Mouse (Mus musculus) monocyte, adult 5-6 weeks (primary cell): Measurements from ENCODE around the gene Asic1. TPM values are rescaled to one million over a fixed set of nuclear protein-coding genes. Genes with fewer than 3 reads are reported as not detected.
"Not testable (repeated sequence)": the region's sequence is repeated elsewhere in the genome, so short reads cannot be mapped to it uniquely, and the experiment has no call there.

Experiments used
- ATAC-seq: fragments of 153-309, 156-312 bp; replicated peaks from 2 replicates; pipeline ENCODE4 v1.8.0; 2017; ENCODE audit warnings: mild to moderate bottlenecking; ENCODE audit not compliant: low TSS enrichment, insufficient number of reproducible peaks, severe bottlenecking, poor library complexity, low FRiP score
- total RNA-seq: library from RNA; stranded (forward); fragments of 200-1000, 200-491, 200-594 nt; gene quantifications from 3 replicates; pipeline ENCODE4 v1.2.3, GENCODE M21; 2017

The Asic1 gene
- total RNA-seq, 1 experiment from 2014 or later = not detected

DNA sequence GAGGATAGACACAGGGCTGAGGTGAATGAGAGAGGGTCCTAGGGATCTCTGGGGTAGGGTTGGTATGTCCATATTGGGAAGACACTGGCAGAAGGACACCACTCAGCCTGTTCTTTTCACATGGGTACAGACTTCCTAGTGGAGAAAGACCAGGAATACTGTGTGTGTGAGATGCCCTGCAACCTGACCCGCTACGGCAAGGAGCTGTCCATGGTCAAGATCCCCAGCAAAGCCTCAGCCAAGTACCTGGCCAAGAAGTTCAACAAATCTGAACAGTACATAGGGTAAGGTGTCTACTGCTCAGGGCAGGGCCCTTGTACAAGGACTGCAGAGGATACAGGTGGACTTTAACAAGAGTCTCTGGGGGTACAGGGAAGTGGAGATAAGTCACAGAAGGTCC is 27.1 kb downstream of the Asic1 start:
- no peak for ATAC-seq

DNA sequence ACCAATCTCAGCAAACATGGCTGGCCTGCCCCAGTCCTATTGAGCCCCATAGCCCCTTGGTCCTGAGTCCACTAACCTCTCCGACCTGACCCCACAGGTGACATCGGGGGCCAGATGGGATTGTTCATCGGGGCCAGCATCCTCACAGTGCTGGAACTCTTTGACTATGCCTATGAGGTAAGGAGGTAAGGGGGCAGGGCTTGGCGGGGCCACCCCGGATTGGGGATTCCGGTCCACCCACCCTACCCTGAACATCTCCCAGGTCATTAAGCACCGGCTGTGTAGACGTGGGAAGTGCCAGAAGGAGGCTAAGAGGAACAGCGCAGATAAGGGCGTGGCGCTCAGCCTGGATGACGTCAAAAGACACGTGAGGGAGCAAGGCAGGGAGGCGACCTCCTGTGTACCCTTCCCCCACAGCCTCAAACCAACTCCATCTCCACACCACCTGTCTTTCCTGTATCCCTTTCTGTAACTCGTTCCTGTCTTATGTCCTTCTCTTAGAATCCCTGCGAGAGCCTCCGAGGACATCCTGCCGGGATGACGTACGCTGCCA is 28.4 kb downstream of the Asic1 start:
- ATAC-seq = 0 out of 2 replicates have a peak, but pooled peaks have one; percentile 32

DNA sequence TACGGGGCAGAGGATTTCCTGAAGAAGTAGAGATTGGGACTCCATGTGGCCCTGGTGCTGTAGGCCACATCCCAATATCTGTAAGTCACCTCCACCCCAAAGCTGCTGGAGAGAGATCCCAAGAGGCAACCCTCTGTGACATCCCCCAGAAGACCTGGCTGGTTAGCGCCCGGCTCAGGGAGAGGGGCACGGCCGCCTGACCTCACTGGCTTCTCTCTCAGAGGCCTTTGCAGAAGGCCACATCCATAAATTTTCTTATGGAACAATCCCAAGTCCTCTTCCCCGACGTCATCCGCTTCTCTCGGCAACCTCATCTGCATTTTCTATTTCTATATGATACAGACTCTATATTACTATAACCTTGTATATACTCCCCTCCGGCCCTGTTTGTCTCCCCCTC is 29.5 kb downstream of the Asic1 start:
- no peak for ATAC-seq

DNA sequence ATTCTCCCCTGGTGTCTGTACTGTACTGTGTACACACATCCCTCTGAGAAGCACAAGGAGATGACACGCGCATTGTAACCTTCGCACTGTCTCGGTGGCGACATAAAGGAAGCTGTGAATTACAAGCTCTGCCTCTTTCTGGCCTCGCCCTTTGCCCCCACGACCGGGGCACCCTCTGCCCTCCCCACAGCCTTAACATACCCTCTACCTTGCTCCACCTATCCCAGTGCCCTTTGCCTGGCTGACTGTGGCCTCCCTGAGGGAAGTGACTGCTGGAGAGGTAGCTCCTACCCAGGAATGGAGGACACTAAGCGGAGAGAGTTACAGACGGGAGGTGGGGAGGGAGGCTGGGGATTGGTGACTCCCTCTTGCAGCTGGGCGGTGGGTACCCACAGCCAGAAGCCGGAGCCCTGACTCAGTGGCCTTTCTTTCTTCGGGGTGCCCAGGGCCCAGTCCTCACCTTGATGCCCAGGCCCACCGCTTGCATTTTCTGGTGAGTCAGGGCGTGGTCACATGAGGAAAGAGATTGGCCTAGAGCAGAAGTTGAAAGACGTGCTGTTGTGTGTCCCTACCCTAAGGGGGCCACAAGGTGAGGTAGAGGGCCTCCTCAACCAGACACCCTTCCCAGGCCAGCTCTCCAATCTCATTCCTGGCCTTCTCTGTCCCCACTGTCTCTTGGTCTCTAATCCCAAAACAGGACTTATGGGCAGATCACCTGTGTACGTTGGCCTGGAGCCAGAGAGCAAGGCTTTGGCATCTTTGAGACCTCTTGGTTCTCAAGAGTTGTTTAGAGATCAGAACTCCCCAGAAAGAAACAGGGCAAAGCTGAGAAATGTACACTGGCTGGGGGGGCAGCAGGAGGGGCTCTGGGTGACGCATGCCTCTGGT is 30.3 kb downstream of the Asic1 start:
- ATAC-seq = no peak

DNA sequence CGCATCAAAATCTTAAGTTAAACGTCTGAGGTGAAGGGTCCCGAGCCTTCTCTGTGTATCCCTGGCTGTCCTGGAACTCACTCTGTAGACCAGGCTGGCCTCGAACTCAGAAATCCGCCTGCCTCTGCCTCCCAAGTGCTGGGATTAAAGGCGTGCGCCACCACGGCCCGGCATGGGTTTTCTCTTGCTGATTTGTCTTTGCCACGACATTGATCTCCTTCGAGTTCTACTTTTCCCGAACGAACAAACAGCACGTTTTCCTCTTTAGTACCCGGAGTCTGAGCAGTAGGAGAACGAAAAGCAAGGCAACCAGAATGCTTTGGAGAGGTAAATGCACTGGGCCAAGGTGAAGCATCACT is 31.5 kb downstream of the Asic1 start:
- ATAC-seq = not testable (repeated sequence)

DNA sequence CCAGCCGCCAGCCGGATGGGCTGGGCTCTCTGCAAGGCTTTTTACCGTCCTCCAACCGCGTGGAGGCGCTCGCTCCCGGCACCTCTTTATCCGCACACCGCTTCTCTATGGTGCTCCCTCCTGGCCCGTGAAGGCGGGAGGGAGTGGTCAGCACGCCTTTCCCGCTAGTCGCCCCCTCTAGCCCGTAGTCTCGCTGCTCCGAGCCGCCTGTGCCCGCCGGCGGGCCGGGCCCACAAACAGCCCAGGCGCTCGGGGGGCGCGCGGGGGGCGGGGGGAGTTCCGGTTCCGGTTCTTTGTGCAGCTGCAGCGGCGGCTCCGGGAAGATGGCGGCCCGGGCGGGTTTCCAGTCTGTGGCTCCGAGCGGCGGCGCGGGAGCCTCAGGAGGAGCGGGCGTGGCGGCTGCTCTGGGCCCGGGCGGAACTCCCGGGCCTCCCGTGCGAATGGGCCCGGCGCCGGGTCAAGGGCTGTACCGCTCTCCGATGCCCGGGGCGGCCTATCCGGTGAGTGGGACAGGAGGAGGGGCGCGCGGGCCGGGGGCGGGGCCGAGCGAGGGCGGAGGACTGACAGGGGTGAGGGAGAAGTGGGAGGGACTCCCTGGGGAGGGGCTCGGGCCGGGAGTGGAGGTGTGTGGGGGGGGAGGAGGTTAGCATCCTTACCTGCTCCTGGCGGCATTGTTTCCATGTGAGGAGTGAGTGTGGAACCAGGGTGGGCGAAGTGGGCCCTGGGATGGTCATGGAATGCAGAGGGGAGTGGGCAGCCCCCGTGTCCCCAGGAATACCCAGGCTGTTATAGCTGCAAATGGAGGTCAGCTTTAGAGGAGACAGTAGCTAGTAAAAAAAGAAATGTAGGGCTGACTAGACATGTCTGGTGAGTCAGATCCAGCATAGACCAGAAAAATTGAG is 32.1 kb downstream of the Asic1 start, which contains the start of gene Smarcd1:
Gene Smarcd1 (plus strand): TSS at position 131 of the 902 bp plus-strand sequence.
- peak; percentile 82 for ATAC-seq

DNA sequence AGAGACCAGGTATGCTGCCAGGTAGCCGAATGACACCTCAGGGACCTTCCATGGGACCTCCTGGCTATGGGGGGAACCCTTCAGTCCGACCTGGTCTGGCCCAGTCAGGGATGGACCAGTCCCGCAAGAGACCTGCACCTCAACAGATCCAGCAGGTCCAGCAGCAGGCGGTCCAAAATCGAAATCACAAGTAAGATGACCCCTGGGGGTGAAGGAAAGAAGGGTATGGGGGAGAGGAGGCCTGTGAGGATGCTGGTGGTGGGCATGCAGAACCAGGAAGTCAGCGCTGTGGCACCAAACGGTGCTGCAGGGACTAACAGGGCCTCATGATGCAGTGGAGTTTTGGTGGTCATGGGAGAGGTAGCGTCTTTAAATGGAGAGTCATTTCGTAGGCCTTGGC is 32.9 kb downstream of the Asic1 start:
- ATAC-seq = no peak

DNA sequence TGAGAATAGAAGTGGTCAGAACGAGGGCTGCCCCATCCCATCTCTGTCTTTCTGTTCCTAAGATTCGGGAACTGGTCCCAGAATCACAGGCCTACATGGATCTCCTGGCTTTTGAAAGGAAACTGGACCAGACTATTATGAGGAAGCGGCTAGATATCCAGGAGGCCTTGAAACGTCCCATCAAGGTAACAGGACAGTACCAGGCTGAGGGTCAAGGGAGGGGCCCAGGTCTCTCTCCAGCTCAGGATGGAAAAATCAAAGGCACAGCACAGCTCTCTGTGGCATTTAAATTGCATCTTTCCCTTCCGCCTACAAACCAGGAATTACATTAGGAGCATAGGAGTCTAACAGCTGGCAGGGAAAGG is 33.5 kb downstream of the Asic1 start:
- no peak for ATAC-seq

DNA sequence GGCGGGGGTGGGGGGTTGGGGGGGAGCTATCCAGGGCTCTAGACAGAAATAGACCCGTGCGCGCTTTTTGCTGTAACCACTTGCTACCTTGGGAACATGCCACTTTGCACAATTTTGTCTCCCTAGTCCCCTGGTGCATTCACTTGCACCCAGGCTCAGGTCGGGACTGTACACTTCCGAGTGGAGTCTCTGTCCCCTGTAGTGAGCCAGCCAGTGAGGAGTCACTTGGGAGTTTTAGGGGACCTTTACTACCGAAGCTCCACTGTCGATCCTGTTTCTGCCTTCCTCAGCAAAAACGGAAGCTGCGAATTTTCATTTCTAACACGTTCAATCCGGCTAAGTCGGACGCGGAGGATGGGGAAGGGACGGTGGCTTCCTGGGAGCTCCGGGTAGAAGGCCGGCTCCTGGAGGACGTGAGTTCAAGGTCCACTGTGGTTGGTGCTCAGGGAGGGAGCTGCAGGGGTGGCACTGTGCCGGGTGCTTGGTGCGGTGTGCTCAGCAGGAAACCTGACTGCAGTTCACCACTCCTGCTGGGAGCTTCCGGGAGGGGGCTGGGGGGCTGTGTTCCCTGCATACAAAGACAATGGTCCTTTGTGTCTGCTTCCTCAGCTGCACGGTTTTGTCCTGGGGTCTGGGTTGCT is 34.0 kb downstream of the Asic1 start:
- ATAC-seq = no peak

DNA sequence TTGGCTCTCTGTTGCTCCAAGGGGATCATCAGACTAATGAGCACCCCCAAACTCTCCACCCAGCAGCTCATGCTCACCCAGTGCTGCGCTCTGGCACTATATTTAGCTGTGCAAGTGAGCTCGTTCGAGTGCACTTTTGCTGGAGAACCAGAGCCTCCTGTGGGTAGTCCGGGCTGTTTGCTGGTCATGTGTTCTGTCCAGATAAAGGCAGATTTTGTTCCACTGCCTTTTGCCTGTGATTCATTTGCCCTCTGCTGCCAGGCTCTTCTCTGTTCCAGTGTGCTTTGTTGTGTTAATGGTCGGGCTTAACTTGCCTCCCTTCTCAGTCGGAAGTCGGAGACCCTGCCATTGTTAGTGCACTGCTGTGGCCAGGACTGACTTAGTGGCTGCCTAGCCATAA is 34.7 kb downstream of the Asic1 start:
- no peak for ATAC-seq

DNA sequence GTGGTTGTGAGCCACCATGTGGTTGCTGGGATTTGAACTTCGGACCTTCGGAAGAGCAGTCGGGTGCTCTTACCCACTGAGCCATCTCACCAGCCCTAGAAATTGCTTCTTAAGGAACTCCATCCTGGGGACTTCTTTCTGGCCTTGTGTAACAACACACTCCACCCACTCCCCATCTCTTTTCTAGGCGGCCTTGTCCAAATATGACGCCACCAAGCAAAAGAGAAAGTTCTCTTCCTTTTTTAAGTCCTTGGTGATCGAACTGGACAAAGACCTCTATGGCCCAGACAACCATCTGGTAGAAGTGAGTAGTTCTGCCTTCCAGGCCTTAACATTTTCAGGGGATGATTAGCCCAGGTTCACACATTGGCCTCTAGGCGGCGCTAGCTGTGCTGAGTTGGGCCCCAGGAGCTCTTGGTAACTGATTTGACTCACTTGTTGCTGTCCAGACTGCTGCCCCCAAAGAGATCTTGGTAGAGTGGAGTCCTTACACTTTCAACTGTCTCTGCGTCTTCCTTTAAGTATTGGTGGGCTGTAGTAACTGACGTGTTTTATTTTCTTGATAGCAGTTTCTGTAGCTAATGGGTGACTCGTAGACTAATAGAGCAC is 35.4 kb downstream of the Asic1 start, which contains the start of gene Gm17349:
Gene Gm17349 (minus strand): TSS at position 51 of the 609 bp plus-strand sequence.
- no peak; the same call in 1 of the 2 replicates for ATAC-seq

DNA sequence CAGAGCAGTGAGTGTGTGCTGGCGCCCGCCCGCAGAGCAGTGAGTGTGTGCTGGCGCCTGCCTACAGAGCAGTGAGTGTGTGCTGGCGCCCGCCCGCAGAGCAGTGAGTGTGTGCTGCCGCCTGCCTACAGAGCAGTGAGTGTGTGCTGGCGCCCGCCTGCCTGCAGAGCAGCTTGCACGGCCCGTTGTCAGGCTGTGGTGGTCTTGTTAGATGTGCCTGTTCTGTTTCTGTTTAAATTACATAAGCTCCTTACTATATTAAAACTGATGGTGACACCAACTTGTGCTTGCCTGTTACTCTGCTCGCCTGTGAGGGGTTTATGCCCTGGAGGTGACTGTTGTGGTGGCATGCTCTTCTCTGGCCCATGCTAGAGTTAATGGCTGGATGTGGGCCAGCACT is 38.0 kb downstream of the Asic1 start:
- ATAC-seq = no peak

DNA sequence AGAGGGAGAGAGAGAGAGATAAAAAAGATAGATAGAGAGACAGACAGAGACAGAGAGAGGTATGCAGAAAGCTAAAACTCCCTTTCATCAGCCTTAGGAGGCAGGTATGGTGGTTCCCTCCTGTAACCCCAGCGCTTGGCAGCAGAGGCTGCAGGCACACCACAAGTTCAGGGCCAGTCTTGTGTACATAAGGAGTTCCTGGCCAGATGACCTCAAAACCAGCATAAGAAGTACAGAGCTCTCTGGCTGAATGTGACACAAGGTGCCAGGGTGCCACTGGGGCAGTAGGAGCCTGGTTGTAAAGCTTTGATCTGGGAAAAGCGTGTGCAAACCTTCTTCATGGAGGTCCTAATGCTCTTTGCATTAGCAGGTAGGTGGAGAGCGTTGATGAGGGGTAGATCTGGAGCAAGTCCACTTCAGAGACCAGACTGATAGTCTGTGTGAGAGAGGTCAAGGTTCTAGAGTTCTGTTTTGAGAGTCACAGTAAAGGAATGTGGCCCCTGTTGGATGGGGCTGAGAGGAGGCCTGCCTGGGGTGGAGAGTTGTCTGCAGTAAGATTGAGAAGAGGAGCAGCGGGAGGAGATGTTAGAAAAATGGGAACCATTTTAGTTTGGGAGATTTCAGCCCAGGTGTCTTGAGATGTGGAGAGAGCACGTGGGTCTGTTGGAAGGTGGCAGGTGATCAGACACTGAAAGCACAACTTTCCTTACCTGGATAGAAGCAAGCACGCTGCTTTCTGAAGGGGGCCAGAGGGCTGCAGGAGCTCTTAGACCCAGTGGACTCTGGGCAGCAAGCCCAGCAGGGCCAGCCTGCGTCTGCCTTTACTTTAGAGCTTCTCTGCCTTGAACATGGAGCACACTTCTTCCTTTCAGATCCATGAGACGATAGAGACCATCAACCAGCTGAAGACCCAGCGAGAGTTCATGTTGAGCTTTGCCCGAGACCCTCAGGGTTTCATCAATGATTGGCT is 40.3 kb downstream of the Asic1 start:
- ATAC-seq = no peak

DNA sequence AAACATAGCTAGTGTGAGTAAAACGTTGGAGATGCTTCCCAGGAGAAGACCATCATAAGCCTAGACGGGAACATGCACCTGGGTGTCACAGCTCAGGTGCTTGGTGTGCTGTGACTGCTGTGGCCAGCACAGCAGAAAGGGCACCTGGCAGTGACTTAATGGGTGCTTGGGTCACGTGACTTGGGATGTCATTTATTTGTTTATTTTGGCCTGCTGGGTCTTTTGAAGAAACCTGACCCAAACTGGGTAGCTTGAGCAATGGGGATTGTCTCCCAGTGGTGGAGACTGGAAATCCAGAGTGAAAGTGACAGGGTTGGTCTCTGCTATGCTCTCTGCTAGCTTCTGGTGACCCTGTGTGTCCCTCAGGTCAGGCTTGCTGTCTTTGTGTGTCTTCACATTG is 41.3 kb downstream of the Asic1 start:
- no peak for ATAC-seq

DNA sequence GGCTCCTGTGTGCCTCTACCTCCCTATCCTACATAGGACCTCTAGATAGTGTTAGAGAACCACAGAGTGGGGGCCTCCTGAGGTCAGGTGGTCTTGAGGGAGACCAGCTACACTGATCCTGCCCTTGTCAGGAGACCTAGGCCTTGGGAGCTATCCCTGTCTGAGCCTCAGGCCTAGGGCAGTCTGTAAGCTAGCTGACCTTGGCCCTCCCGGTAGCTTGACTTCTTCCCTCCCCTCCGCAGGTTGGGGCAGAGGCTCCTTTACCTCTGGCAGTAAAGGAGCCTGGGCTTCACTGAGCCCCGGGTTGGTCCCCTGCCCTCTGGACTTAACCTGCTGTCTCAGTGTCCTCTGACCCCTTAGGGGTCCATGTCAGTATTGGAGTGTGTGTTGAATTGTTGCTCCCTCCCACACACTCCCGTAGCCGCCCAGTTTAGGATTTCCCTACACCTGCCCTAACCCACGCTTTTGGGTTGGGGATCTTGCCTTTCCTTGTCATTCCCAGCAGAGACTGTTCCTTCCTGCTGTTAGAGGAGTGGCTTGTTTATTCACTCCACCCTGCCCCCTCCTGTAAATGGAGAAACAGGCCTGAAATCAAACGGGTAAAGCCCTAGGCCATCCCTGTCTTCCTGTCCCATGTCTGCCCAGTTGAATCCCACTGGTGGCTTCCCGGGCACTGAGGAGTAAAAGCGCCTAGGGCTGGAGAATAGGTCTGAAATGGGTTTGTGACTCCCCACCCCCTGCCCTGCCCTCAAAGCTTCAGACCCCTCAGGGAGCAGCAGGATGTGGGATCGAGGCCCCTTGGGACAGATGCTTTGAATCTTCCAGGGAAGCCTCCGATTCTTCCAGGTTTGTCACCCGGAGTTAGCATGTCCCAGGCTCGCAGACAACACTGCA is 42.7 kb downstream of the Asic1 start:
- no peak for ATAC-seq

DNA sequence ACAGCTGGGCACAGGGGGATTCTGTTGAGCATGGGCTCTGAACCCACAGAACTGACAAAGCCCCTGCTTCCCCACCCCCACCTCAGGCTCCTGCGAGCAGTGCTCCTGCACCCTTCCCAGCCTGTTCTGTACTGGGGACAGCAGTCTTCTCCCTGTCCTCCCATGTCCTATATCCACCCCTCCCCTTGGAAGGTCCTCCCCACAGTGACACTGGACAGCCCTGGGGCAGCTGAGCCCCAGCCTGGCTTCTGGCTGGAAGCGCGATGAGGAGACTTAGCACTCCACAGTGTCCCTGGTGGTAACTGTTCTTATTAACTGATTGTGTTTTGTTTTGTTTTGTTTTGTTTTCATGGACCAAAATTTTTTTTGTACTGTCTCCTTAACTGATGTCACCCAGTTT is 43.4 kb downstream of the Asic1 start:
- no peak for ATAC-seq

DNA sequence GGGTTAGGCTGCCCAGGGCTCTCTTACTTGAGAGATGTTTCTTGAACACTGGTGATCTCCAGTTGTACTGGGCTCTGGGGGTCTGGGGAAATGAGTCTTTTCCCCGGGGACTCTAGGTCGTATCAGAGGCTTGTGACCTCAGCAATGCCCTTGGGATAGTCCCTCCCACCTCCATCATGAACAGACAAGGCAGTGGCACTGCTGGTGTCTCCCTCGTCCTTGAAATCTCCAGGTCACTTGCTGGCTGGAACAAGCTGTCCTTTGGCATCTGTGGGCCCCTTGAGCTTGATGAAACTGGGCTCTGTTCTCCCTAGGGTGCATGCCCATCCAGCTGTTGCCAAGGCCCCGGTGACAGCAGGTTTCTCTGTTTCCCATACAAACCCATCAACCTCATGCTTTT is 44.0 kb downstream of the Asic1 start:
- no peak for ATAC-seq
